Mouse (Mus musculus) limb, embryonic 14.5 days (tissue): ENCODE measurements around the gene Golga5. TPM values are rescaled to one million over a fixed set of nuclear protein-coding genes. Genes with fewer than 3 reads are reported as not detected.

Experiments used
- ATAC-seq: fragments of 200-750 bp; cut with Nextera tagmentation; 2 replicates; pipeline ENCODE4 v1.8.0; 2017; ENCODE audit warnings: low read depth, moderate number of reproducible peaks, moderate TSS enrichment; ENCODE audit not compliant: low FRiP score
- DNase-seq: peaks from one replicate; pipeline ENCODE4 v3.0.0-alpha.2; 2015; ENCODE audit warnings: low spot score
- H3K27ac ChIP-seq: fragments of 300-500 bp; sonication (generic); replicated peaks from 2 replicates; pipeline ENCODE4 v1.5.1; 2014; ENCODE audit warnings: low read depth, mild to moderate bottlenecking, low read length, moderate library complexity, mixed read lengths
- H3K27me3 ChIP-seq: fragments of 300-500 bp; sonication (generic); 2 replicates; pipeline ENCODE4 v1.6.1; 2014; ENCODE audit warnings: low read length, mixed read lengths; ENCODE audit not compliant: control insufficient read depth, insufficient read depth
- H3K36me3 ChIP-seq: fragments of 300-500 bp; sonication (generic); 2 replicates; pipeline ENCODE4 v1.6.1; 2014; ENCODE audit warnings: mild to moderate bottlenecking, low read length, moderate library complexity, mixed read lengths; ENCODE audit not compliant: control insufficient read depth, insufficient read depth
- H3K4me1 ChIP-seq: fragments of 300-500 bp; sonication (generic); 2 replicates; pipeline ENCODE4 v1.6.1; 2014; ENCODE audit warnings: antibody characterized with exemption, low read length, mixed read lengths; ENCODE audit not compliant: control insufficient read depth, insufficient read depth
- H3K4me2 ChIP-seq: fragments of 300-500 bp; sonication (generic); replicated peaks from 2 replicates; pipeline ENCODE4 v1.6.1; 2014; ENCODE audit warnings: low read depth, mild to moderate bottlenecking, low read length, moderate library complexity; ENCODE audit not compliant: severe bottlenecking
- H3K4me3 ChIP-seq: fragments of 300-500 bp; sonication (generic); replicated peaks from 2 replicates; pipeline ENCODE4 v1.5.1; 2014; ENCODE audit warnings: low read length
- H3K9ac ChIP-seq: fragments of 300-500 bp; sonication (generic); 2 replicates; pipeline ENCODE4 v1.6.1; 2014; ENCODE audit warnings: mild to moderate bottlenecking, low read depth, low read length, moderate library complexity; ENCODE audit not compliant: severe bottlenecking
- H3K9me3 ChIP-seq: fragments of 300-500 bp; sonication (generic); 2 replicates; pipeline ENCODE4 v1.6.1; 2016; ENCODE audit warnings: low read length; ENCODE audit not compliant: control insufficient read depth
- POLR2A ChIP-seq: fragments of 200-500 bp; IDR thresholded peaks from 2 replicates; pipeline ENCODE4 v1.8.0; 2012; ENCODE audit warnings: inconsistent platforms, mild to moderate bottlenecking, moderate library complexity, borderline replicate concordance; ENCODE audit not compliant: insufficient read depth, insufficient read length; ENCODE audit errors: extremely low read depth
- WGBS: fragments of 180-500 bp; shearing (Covaris S2); extraction: QIAGEN DNeasy Blood & Tissue Kit; methylation state at CpG from one replicate; pipeline ENCODE4 v1.1.7; 2014; 5-methylcytosine and 5-hydroxymethylcytosine counted together
- polyA plus RNA-seq, 2 experiments: library from polyadenylated mRNA; depleted of rRNA in 1 of 2; stranded (reverse) in 1 of 2; unstranded in 1 of 2; fragments of >200 nt; fragmentation: Nextera tagmentation in 1 of 2; extraction: Ambion mirVana in 1 of 2; gene quantifications; 2 replicates each; pipeline versions ENCODE4 v1.2.1 to v1.2.3; 2012 to 2014

Golga5 gene
- polyA plus RNA-seq, 2 experiments, result 34.9 to 42.3 TPM

DNA sequence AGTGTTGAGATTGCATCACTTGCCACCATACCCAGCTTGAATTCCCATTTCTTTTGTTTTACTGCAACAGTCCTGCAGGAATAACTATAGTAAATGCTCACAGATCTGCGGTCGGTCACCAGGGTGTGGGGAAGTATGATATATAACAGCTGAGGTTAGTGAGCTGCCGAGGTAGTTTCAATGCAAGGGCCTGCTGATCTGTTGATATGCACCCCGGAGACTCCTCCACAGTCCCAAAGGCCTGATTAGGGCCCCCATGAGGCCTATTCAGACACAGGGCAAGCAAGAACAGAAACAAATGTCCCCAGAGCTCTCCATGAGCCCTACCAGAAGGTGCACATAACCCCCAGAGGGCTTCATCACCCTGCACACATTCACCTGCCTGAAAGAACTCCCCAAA lies 38.7 kb upstream of the Golga5 start:
- H3K4me3 ChIP-seq, result no peak overlapping the region
- WGBS, result 78% methylated on average over 4 of the region's 4 CpGs
- H3K36me3 ChIP-seq, result peaks cover 3% of the 10 kb centered on the region; the same call in 1 of the 2 replicates
- TF ChIP-seq POLR2A, result no peak
- no peaks in the 10 kb centered on the region for H3K27me3 ChIP-seq
- H3K4me1 ChIP-seq, result no peaks in the 10 kb centered on the region; the same call in 1 of the 2 replicates
- no peak overlapping the region for H3K4me2 ChIP-seq
- H3K9me3 ChIP-seq, result no peaks in the 10 kb centered on the region
- no peak overlapping the region for H3K27ac ChIP-seq
- ATAC-seq (no peak), DNase-seq (no peak)
- no peak overlapping the region for H3K9ac ChIP-seq

DNA sequence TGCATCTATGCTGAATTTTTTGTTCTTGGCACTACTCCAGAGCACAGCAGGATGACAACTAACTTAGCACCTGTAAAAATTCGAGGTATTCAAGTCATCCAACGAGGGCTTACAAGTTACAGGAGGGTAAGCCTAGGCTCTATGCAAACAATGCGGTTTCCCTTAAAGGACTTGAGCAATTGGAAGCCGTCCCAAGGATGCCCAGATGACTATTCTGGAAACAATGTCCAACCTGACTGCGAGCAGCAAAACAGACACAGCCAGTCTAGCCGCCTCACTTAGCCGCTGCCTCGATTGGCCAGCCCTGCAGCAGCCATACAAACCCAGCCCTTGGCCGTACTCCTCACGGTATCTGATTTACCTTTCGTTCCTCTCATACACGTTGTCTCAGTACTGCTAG lies 36.7 kb upstream of the Golga5 start:
- Histone ChIP-seq H3K36me3 (no peaks in the 10 kb centered on the region), H3K9ac (no peak overlapping the region), H3K4me1 (no peaks in the 10 kb centered on the region; the same call in 1 of the 2 replicates), H3K27me3 (no peaks in the 10 kb centered on the region), H3K4me2 (no peak overlapping the region), H3K27ac (no peak overlapping the region), H3K4me3 (no peak overlapping the region), H3K9me3 (no peaks in the 10 kb centered on the region)
- 65% methylated on average over 12 of the region's 12 CpGs for WGBS
- no peak for ATAC-seq
- TF ChIP-seq POLR2A, result no peak
- no peak for DNase-seq

DNA sequence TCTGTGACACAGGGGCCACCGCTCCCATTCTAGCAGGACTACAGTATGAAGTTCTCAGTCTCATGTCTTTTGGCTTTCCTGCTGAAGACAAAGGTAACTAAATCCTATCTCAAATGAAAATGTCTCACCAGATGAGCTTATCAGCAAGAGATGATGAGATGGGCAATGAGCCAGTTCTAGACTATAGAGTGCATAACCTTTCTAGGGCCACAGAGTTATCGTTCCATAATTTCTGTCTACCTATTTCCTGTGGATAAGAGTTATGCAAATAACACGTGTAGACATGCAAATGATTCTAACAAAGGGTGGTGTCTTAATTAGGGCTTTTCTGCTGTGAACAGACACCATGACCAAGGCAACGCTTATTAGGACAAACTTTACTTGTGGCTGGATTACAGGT lies 34.8 kb upstream of the Golga5 start:
- 91% methylated on average over 4 of the region's 4 CpGs for WGBS
- H3K9ac ChIP-seq, result no peak overlapping the region
- no peak overlapping the region for H3K27ac ChIP-seq
- no peak overlapping the region for H3K4me3 ChIP-seq
- no peaks in the 10 kb centered on the region for H3K36me3 ChIP-seq
- no peaks in the 10 kb centered on the region for H3K27me3 ChIP-seq
- no peak for TF ChIP-seq POLR2A
- H3K9me3 ChIP-seq, result no peaks in the 10 kb centered on the region
- no peak overlapping the region for H3K4me2 ChIP-seq
- H3K4me1 ChIP-seq, result peaks cover 7% of the 10 kb centered on the region; the same call in 1 of the 2 replicates
- DNase-seq, result no peak
- no peak for ATAC-seq

DNA sequence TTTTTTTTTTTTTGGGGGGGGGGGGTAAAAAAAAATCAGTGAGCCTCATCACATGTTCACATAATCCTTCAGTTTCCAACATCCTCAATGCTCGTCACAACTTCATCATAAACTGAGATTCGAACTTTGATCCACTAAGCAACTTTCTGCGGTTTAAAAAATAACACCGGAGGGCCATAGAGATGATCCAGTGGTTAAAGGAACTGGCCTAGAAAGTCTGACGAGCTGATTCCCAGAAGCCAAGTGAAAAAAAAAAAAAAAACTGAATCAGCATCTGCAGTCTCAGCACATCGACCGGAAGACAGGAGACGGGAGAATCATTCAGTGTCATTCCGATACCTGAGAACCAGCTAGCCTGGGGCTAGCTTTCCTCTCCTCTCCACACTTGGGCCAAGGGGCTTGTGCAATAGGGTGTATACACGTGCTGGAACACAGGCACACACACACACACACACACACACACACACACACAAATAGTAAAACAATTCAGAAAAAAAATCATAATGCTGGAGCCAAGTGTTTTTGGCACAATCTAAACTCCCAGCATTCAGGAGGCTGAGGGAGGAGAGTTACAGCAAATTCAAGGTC lies 31.9 kb upstream of the Golga5 start:
- no peak for TF ChIP-seq POLR2A
- H3K4me2 ChIP-seq, result no peak overlapping the region
- no peak overlapping the region for H3K4me3 ChIP-seq
- H3K27ac ChIP-seq, result no peak overlapping the region
- H3K9ac ChIP-seq, result no peak overlapping the region
- 74% methylated on average over 10 of the region's 10 CpGs for whole genome bisulfite sequencing
- H3K4me1 ChIP-seq, result peaks cover 7% of the 10 kb centered on the region; the same call in 1 of the 2 replicates
- H3K36me3 ChIP-seq, result no peaks in the 10 kb centered on the region
- ATAC-seq, result no peak
- no peaks in the 10 kb centered on the region for H3K27me3 ChIP-seq
- no peak for DNase-seq
- no peaks in the 10 kb centered on the region for H3K9me3 ChIP-seq

DNA sequence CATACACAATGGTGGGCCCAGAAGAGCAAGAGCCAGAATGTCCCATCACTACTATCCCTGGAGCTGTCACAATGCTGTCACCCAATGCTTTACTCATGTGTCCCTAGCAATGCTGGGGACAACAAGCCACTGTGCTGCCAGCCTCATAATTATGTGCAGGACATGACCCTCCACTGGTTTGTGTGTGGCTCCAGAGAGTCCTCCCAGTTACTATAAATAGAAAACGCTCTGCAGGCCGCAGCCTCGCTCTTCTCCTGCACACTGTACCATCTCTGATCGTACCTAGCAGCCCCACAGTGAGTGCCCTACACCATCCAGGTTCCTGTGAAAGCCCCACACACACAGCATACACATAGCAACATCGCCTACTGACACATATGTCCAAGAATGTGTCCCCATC lies 31.0 kb upstream of the Golga5 start:
- H3K4me1 ChIP-seq, result peaks cover 7% of the 10 kb centered on the region; the same call in 1 of the 2 replicates
- DNase-seq (no peak), ATAC-seq (no peak)
- no peak for TF ChIP-seq POLR2A
- H3K36me3 ChIP-seq, result no peaks in the 10 kb centered on the region
- no peak overlapping the region for H3K27ac ChIP-seq
- WGBS, result 73% methylated on average over 5 of the region's 5 CpGs
- no peak overlapping the region for H3K4me2 ChIP-seq
- no peak overlapping the region for H3K9ac ChIP-seq
- H3K27me3 ChIP-seq, result no peaks in the 10 kb centered on the region
- no peaks in the 10 kb centered on the region for H3K9me3 ChIP-seq
- H3K4me3 ChIP-seq, result no peak overlapping the region
